Mouse (Mus musculus) liver, postnatal 0 days (tissue): ENCODE data around the gene Plekhh1.

ENCODE experiments used
- CTCF ChIP-seq: sonication (generic); IDR thresholded peaks from 2 replicates; pipeline ENCODE4 v1.5.1; 2016; ENCODE audit warnings: antibody characterized with exemption, low read depth
- EP300 ChIP-seq: IDR thresholded peaks from 2 replicates; pipeline ENCODE4 v1.6.1; 2016; ENCODE audit warnings: antibody characterized with exemption, low read depth, mild to moderate bottlenecking

GRCm38 (mm10) chr12:78996711-78997110, 32.3 kb upstream of the Plekhh1 start:
- TF ChIP-seq EP300 (no peak), CTCF (no peak)
